Mouse (Mus musculus) G1E (cell line): ENCODE results near the gene Necab2. TPM values are rescaled to one million over a fixed set of nuclear protein-coding genes. Genes with fewer than 3 reads are reported as not detected.

Experiments
- ATAC-seq: 2 replicates; pipeline ENCODE4 v1.8.0; 2016; ENCODE audit warnings: mild to moderate bottlenecking; ENCODE audit not compliant: insufficient number of reproducible peaks, poor library complexity, low FRiP score, severe bottlenecking; ENCODE audit errors: extremely low read depth
- DNase-seq: peaks from one replicate; pipeline ENCODE4 v3.0.0; 2012; ENCODE audit warnings: low spot score
- H3K27me3 ChIP-seq: 2 replicates; pipeline ENCODE4 v1.6.1; 2012; ENCODE audit warnings: mild to moderate bottlenecking, low read length, inconsistent platforms; ENCODE audit not compliant: insufficient read depth
- H3K36me3 ChIP-seq: replicated peaks from 2 replicates; pipeline ENCODE3; 2012; ENCODE audit warnings: mild to moderate bottlenecking, inconsistent platforms
- H3K4me1 ChIP-seq: 2 replicates; pipeline ENCODE4 v1.6.1; 2012; ENCODE audit warnings: low read depth, low read length, inconsistent platforms, mixed read lengths; ENCODE audit not compliant: insufficient read depth
- H3K4me3 ChIP-seq: 2 replicates; pipeline ENCODE4 v1.5.1; 2012; ENCODE audit warnings: low read depth, mild to moderate bottlenecking, inconsistent platforms, low read length, moderate library complexity, mixed read lengths
- H3K9me3 ChIP-seq: replicated peaks from 2 replicates; pipeline ENCODE4 v1.6.1; 2012; ENCODE audit warnings: inconsistent platforms
- CTCF ChIP-seq: IDR thresholded peaks from 2 replicates; pipeline ENCODE4 v1.5.1; 2012; ENCODE audit warnings: low read depth, low read length, inconsistent platforms, mixed read lengths
- GATA1 ChIP-seq: IDR thresholded peaks from 2 replicates; pipeline ENCODE4 v1.6.1; 2012; ENCODE audit warnings: borderline replicate concordance, low read length, inconsistent platforms, mixed read lengths
- GATA2 ChIP-seq: IDR thresholded peaks from 2 replicates; pipeline ENCODE4 v1.6.1; 2012; ENCODE audit warnings: low read depth, low read length, inconsistent platforms, borderline replicate concordance
- POLR2AphosphoS5 ChIP-seq: IDR thresholded peaks from 2 replicates; pipeline ENCODE4 v1.6.1; 2012; ENCODE audit warnings: low read depth, low read length, inconsistent platforms; ENCODE audit not compliant: insufficient replicate concordance
- TAL1 ChIP-seq: conservative IDR thresholded peaks from 2 replicates; pipeline ENCODE4 v1.6.1; 2012; ENCODE audit warnings: low read depth, low read length, inconsistent platforms, mixed read lengths
- polyA plus RNA-seq: library from polyadenylated mRNA; stranded (reverse); fragments of >175 nt; gene quantifications from 2 replicates; pipeline ENCODE4 v1.2.3, GENCODE M21; 2012
- total RNA-seq, 2 experiments: library from RNA; stranded (forward) in 1 of 2; stranded (reverse) in 1 of 2; fragments of 200-1000 nt in 1 of 2; fragments of >200 nt in 1 of 2; fragmentation: Nextera tagmentation in 1 of 2; gene quantifications; 2 replicates each; pipeline ENCODE4 v1.2.3; 2014 to 2017

Gene Necab2
- total RNA-seq (2014; fragmentation: Nextera tagmentation) (not detected in 2 replicates), total RNA-seq (2017) (0.06 TPM in 1 of 2 replicates, not detected in the other), polyA plus RNA-seq (not detected in 2 replicates)

DNA sequence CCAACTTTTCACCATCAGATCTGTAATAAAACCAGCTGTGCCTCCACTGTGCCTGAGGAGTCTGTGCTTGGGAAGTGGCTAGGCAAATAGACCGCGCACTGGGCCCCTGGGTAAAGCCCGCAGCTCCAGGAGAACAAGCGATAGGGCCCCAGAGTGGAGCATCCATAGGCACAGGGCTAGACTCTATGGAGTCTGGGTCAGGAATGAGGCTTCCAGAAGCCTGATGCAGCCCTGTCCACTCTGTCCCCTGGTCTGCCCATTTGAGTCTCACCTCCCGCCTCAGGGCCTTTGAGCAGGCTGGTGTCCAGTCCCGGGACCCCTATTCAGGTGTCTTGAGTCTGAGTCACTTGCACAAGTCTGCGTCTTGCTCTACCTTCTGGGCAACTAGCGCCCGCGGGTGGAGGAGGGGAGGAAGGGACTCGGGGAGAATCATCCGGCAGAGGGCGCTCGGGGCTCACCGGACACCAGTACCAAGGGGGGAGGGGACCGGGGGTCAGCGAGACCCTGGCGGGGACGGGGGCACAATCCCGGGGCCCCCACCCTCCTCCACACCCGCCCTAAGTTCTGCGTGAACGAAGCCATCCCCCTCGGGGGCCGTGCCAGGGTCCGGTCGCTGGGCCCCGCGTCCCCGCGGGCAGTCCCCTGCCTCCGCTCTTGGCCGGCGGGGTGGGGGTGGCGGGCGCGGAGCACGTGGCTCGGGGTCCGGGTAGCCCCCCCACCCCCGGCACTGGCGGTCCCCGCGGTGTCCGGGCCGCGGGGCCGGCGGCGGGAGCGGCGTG lies at the start of gene Necab2:
TSS of gene Necab2 (plus strand) at position 509 of the 779 bp plus-strand sequence.
- Histone ChIP-seq H3K36me3 (no peaks in the 10 kb centered on the region), H3K4me1 (no peaks in the 10 kb centered on the region), H3K4me3 (no peak within 1 kb of the TSS), H3K9me3 (peaks cover 3% of the 10 kb centered on the region; the same call in 1 of the 2 replicates), H3K27me3 (peaks cover 22% of the 10 kb centered on the region; the same call in 1 of the 2 replicates)
- no peak for ATAC-seq
- DNase-seq = no peak
- TF ChIP-seq GATA2 (no peak), GATA1 (no peak), POLR2AphosphoS5 (no peak), TAL1 (no peak), CTCF (no peak)

DNA sequence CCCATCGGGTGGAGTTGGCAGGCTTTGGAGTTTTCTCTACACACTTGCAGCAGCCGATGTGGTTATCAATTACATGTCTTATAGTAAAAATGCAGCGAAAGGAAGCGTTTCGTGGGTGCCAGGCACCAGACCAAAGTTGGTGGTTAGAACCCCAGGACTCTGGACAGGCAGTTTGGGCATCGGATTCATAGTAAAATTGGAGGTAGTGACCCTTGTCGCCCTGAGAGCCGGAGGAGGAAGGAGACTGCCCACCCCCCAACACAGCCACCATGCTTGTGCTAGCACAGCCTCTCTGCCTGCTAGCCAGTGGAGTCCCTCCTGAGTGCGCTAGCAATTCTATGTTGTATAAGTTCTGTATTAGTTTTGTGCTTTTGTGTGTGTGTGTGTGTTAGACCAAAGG lies 48.0 kb upstream of the Necab2 start:
- peaks cover 22% of the 10 kb centered on the region for H3K4me1 ChIP-seq

DNA sequence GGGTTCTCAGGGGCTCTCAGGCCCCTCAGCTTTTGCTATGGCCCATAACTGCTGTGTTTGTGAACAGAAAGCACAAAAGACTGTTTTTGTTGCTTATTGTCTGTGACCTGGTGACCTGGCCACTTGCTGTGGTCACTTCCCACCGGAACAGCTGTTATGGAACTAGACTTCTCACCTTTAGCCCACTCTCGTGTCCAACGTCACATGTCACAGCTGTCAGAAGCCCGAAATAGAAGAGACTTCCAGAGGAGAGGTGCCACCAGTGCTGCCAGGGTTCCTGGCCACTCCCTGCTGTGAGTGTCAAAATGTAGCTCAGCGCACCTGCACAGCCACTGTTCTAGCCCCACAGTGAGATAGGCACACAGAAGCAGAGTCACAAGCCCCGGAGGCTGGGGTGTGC lies 47.3 kb upstream of the Necab2 start:
- H3K36me3 ChIP-seq = peaks cover 78% of the 10 kb centered on the region

More for the DNA sequence above, 48.0 kb upstream of the Necab2 start:
- DNase-seq = no peak
- Histone ChIP-seq H3K9me3 (no peaks in the 10 kb centered on the region), H3K36me3 (peaks cover 71% of the 10 kb centered on the region), H3K4me3 (no peak overlapping the region), H3K27me3 (no peaks in the 10 kb centered on the region)
- no peak for TF ChIP-seq TAL1
- no peak for TF ChIP-seq POLR2AphosphoS5
- TF ChIP-seq GATA1 = no peak
- no peak for TF ChIP-seq CTCF
- no peak for TF ChIP-seq GATA2
- no peak for ATAC-seq

DNA sequence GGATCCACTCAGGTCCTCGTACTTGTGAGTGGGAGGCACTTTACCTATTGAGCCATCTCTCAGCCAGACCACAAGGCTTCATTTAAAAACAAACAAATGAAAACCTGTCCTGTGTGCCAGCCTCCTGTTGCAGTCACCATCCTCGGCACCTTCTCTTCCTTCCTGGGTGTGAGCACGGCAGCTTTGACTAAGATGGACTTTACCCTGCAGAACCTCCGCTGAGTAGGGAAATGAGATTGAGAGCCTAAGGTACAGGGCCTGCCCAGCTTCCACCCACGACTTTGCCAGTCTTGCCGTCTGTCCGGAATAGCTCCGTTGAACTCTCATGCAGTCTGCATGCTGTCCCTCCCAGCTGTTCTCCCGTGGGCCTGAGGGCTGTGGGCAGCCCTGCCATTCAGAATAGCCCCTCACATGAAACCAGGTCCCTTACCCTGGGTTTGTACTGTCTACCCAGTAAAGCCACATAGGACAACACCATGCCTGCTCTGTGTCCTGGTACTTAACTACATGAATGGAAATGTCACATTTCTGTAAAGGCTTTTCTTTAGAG lies 46.3 kb upstream of the Necab2 start:
- H3K36me3 ChIP-seq = peaks cover 87% of the 10 kb centered on the region
- ATAC-seq = no peak
- peaks cover 14% of the 10 kb centered on the region for H3K4me1 ChIP-seq
- no peaks in the 10 kb centered on the region for H3K27me3 ChIP-seq
- no peak for DNase-seq
- H3K9me3 ChIP-seq = no peaks in the 10 kb centered on the region
- no peak overlapping the region for H3K4me3 ChIP-seq
- no peak for TF ChIP-seq POLR2AphosphoS5
- TF ChIP-seq GATA1 = no peak
- TF ChIP-seq TAL1 = no peak
- TF ChIP-seq GATA2 = no peak

More for the DNA sequence above, 47.3 kb upstream of the Necab2 start:
- DNase-seq (no peak), ATAC-seq (no peak)
- Histone ChIP-seq H3K4me1 (peaks cover 17% of the 10 kb centered on the region), H3K27me3 (no peaks in the 10 kb centered on the region), H3K4me3 (no peak overlapping the region), H3K9me3 (no peaks in the 10 kb centered on the region)
- TF ChIP-seq POLR2AphosphoS5 = no peak
- TF ChIP-seq TAL1 = no peak
- no peak for TF ChIP-seq GATA2
- no peak for TF ChIP-seq CTCF
- no peak for TF ChIP-seq GATA1

DNA sequence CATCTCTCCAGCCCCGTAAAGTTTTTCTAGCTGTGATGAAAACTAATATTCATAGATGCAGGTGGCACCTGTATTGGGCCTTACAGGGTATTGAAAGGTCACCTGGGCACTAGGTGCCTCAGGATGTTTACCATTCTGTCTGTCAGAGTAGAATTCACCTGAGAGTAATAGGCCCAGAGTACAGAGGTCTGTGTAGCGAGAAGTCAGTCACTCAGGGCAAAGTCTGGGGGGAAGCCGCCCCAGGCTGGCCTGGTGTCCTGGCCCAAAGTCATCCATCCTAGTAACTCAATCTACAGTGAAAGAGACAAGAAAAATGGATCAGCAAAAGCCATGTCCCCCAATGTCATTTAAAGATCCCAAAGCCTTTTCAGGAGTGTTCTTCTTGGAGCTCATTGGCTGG lies 45.6 kb upstream of the Necab2 start:
- ATAC-seq (no peak), DNase-seq (no peak)
- Histone ChIP-seq H3K36me3 (peaks cover 93% of the 10 kb centered on the region), H3K4me1 (peaks cover 6% of the 10 kb centered on the region), H3K27me3 (no peaks in the 10 kb centered on the region), H3K9me3 (no peaks in the 10 kb centered on the region), H3K4me3 (no peak overlapping the region)
- TF ChIP-seq CTCF = no peak
- no peak for TF ChIP-seq TAL1
- TF ChIP-seq GATA1 = no peak
- no peak for TF ChIP-seq GATA2
- TF ChIP-seq POLR2AphosphoS5 = no peak

DNA sequence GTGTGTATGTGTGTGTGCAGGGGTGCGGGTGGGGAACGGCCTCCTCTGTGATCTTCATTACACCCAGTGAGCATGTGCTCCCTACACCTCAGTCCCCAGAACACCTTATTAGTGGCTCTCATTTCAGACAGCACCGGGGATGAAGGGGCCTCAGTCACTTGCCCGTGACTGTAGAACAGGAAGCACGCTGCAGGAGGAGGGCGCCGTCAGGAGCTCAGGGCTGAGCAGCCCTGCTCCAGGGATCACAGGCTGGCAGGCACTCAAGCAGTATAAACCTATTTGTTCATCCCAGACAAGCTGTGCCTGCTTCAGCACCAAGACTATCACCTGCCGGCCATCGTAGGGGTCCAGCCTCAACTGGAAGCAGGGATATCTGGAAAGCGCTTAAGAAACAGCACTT lies 42.6 kb upstream of the Necab2 start:
- H3K36me3 ChIP-seq = peaks cover 94% of the 10 kb centered on the region
- no peak for TF ChIP-seq GATA1
- no peak for TF ChIP-seq TAL1
- TF ChIP-seq POLR2AphosphoS5 = no peak
- no peak for TF ChIP-seq CTCF
- TF ChIP-seq GATA2 = no peak
- H3K9me3 ChIP-seq = no peaks in the 10 kb centered on the region
- H3K4me3 ChIP-seq = no peak overlapping the region
- no peaks in the 10 kb centered on the region for H3K27me3 ChIP-seq
- no peak for ATAC-seq
- H3K4me1 ChIP-seq = no peaks in the 10 kb centered on the region; the same call in 1 of the 2 replicates
- DNase-seq = no peak
